Mouse (Mus musculus): ENCODE measurements at regions not wholly inside any gene's neighbourhood (a gene's known extent, or its start where the extent isn't known, plus 50 kb on each side); places are given as distances from the start of the nearest gene placed in this dataset.
"Not testable (repeated sequence)": the region's sequence is repeated elsewhere in the genome, so short reads cannot be mapped to it uniquely, and the experiment has no call there.

DNA sequence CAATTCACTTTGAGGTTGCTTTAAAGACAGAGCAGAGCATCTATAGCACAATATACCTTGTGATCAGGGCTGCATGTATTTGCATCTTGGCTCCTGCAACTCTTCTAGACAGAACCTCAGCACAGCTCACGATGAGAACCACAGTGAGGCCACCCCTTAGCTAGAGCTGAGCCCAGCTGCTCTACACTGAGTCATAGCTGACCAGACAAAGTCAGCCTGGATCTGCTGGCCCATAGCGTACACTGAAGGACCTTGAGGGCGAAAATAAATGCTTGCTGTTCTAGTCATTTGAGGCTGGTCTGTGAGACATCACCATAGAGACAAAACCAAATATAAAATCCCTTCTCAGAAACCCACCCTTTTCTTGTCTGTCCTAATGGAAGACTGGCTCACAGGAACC, 251.7 kb downstream of the Prex1 start:
- no peak for DNase-seq
- Histone ChIP-seq H3K79me2 (replicated peaks; ENCODE audit: control insufficient read depth, insufficient read depth, low read length) (no peaks in the 10 kb centered on the region), H3K4me3 (no peak overlapping the region), H3K27me3 (ENCODE audit: control insufficient read depth, insufficient read depth, low read length) (no peaks in the 10 kb centered on the region), H3K27ac (no peak overlapping the region), H3K4me1 (ENCODE audit: control insufficient read depth, insufficient read depth, low read length) (peaks cover 4% of the 10 kb centered on the region; the same call in 1 of the 2 replicates), H3K9ac (ENCODE audit: low read depth, low read length) (no peak overlapping the region), H3K36me3 (ENCODE audit: control insufficient read depth, insufficient read depth, low read length) (no peaks in the 10 kb centered on the region)
- intact Hi-C loops (cut with DNase I) = no loop called here
- 84% methylated on average over 3 of the region's 3 CpGs for WGBS
- no peak for TF ChIP-seq CTCF (IDR thresholded peaks at IDR 0.05)
- no peak for TF ChIP-seq POLR2A (IDR thresholded peaks at IDR 0.05; ENCODE audit: insufficient read depth, low read depth, low read length)
- TF ChIP-seq EP300 (IDR thresholded peaks at IDR 0.05; ENCODE audit: insufficient read depth, low read depth, low read length) = no peak

GRCm38 (mm10) chr2:166461103-166461502, 252.5 kb downstream of the Prex1 start:
- intact Hi-C loops (cut with DNase I) = no loop called here
- Histone ChIP-seq H3K4me1 (ENCODE audit: control insufficient read depth, insufficient read depth, low read length) (peaks cover 4% of the 10 kb centered on the region; the same call in 1 of the 2 replicates), H3K79me2 (replicated peaks; ENCODE audit: control insufficient read depth, insufficient read depth, low read length) (no peaks in the 10 kb centered on the region), H3K4me3 (no peak overlapping the region), H3K27me3 (ENCODE audit: control insufficient read depth, insufficient read depth, low read length) (no peaks in the 10 kb centered on the region), H3K9ac (ENCODE audit: low read depth, low read length) (no peak overlapping the region), H3K27ac (no peak overlapping the region), H3K36me3 (ENCODE audit: control insufficient read depth, insufficient read depth, low read length) (no peaks in the 10 kb centered on the region)
- 91% methylated on average over 3 of the region's 3 CpGs for WGBS
- DNase-seq = no peak
- TF ChIP-seq EP300 (IDR thresholded peaks at IDR 0.05; ENCODE audit: insufficient read depth, low read depth, low read length) (no peak), POLR2A (IDR thresholded peaks at IDR 0.05; ENCODE audit: insufficient read depth, low read depth, low read length) (no peak), CTCF (IDR thresholded peaks at IDR 0.05) (no peak)

- Histone ChIP-seq H3K79me2 (replicated peaks; ENCODE audit: control insufficient read depth, insufficient read depth, low read length) (no peaks in the 10 kb centered on the region), H3K27me3 (ENCODE audit: control insufficient read depth, insufficient read depth, low read length) (no peaks in the 10 kb centered on the region), H3K4me3 (no peak overlapping the region), H3K27ac (no peak overlapping the region), H3K9ac (ENCODE audit: low read depth, low read length) (no peak overlapping the region), H3K36me3 (ENCODE audit: control insufficient read depth, insufficient read depth, low read length) (no peaks in the 10 kb centered on the region), H3K4me1 (ENCODE audit: control insufficient read depth, insufficient read depth, low read length) (peaks cover 4% of the 10 kb centered on the region; the same call in 1 of the 2 replicates)
- WGBS = 22% methylated on average over 9 of the region's 9 CpGs
- peak; percentile 67 to 84 for DNase-seq
- TF ChIP-seq POLR2A (IDR thresholded peaks at IDR 0.05; ENCODE audit: insufficient read depth, low read depth, low read length) (no peak), EP300 (IDR thresholded peaks at IDR 0.05; ENCODE audit: insufficient read depth, low read depth, low read length) (peak; percentile 70; the same call in 1 of the 2 replicates)
- intact Hi-C loops (cut with DNase I) = no loop called here
Observed at GRCm38 (mm10) chr2:166459955-166460354, 253.7 kb downstream of the Prex1 start.

DNA sequence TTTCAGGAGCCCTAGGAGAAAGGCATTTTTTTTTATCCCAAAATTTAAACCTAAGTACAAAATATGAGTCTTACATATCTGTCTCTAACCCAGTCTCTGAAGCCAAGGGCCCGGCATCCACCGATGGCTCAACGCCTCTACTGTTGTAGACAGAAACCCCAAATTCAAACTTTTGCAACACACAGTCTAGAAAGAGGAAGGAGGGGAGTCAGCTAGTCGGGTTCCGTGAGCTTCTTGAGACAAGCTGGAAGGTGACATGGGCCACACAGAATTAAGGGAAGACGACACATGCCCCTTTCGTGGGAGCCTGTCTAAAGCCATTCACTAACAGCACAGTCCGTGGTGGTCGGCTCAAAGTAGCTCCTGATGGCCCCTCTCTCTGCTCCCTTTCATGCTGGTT, 254.7 kb downstream of the Prex1 start:
- TF ChIP-seq CTCF (IDR thresholded peaks at IDR 0.05) (no peak), EP300 (IDR thresholded peaks at IDR 0.05; ENCODE audit: insufficient read depth, low read depth, low read length) (no peak), POLR2A (IDR thresholded peaks at IDR 0.05; ENCODE audit: insufficient read depth, low read depth, low read length) (no peak)
- H3K36me3 ChIP-seq (ENCODE audit: control insufficient read depth, insufficient read depth, low read length) = no peaks in the 10 kb centered on the region
- 93% methylated on average over 9 of the region's 9 CpGs for WGBS
- no peak overlapping the region for H3K27ac ChIP-seq
- intact Hi-C loops (cut with DNase I) = no loop called here
- no peaks in the 10 kb centered on the region for H3K79me2 ChIP-seq (replicated peaks; ENCODE audit: control insufficient read depth, insufficient read depth, low read length)
- no peaks in the 10 kb centered on the region for H3K27me3 ChIP-seq (ENCODE audit: control insufficient read depth, insufficient read depth, low read length)
- H3K9ac ChIP-seq (ENCODE audit: low read depth, low read length) = no peak overlapping the region
- no peak overlapping the region for H3K4me3 ChIP-seq
- H3K4me1 ChIP-seq (ENCODE audit: control insufficient read depth, insufficient read depth, low read length) = peaks cover 4% of the 10 kb centered on the region; the same call in 1 of the 2 replicates
- no peak for DNase-seq

DNA sequence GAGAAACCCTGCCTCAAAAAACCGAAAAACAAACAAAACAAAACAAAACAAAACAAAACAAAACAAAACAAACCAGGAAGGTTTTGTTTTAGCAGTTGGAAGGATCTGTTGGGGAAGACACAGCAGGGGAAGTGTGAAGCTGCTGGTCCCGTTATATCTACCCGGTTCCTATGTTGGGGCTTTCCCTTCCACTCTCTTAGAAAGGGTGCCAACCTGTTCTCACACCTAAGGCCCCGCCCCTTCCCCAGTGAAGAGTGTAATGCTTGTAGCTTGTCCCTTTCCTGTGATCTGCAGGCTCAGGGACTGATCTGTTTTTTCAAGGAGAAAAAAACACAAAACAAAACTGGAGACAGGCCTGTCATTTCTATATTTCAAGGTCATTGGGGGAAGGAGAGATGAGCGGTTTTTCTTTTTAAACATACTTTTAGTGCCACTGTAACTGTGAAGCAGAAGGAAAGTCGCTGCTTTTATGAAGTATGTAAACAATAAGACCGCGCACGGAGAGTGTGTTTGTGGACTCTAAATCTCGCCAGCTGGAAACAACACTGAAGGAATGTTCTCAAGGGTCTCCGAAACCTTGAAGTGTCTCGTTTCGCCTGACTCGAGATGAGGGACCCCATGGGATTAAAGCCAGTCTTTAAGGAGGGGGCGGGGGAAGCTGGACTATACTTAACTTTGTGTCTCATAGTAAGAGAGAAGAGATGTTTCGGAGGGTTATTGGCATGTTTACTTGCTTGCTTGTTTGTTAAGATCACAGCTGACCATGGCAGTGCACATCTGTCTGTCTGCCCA, 256.1 kb downstream of the Prex1 start:
- Histone ChIP-seq H3K4me3 (no peak overlapping the region), H3K27ac (no peak overlapping the region), H3K27me3 (ENCODE audit: control insufficient read depth, insufficient read depth, low read length) (no peaks in the 10 kb centered on the region), H3K4me1 (ENCODE audit: control insufficient read depth, insufficient read depth, low read length) (peaks cover 4% of the 10 kb centered on the region; the same call in 1 of the 2 replicates), H3K9ac (ENCODE audit: low read depth, low read length) (no peak overlapping the region), H3K79me2 (replicated peaks; ENCODE audit: control insufficient read depth, insufficient read depth, low read length) (no peaks in the 10 kb centered on the region), H3K36me3 (ENCODE audit: control insufficient read depth, insufficient read depth, low read length) (no peaks in the 10 kb centered on the region)
- no peak for DNase-seq
- intact Hi-C loops (cut with DNase I) = no loop called here
- TF ChIP-seq EP300 (IDR thresholded peaks at IDR 0.05; ENCODE audit: insufficient read depth, low read depth, low read length) (no peak), POLR2A (IDR thresholded peaks at IDR 0.05; ENCODE audit: insufficient read depth, low read depth, low read length) (no peak), CTCF (IDR thresholded peaks at IDR 0.05) (no peak)
- WGBS = 68% methylated on average over 16 of the region's 16 CpGs

DNA sequence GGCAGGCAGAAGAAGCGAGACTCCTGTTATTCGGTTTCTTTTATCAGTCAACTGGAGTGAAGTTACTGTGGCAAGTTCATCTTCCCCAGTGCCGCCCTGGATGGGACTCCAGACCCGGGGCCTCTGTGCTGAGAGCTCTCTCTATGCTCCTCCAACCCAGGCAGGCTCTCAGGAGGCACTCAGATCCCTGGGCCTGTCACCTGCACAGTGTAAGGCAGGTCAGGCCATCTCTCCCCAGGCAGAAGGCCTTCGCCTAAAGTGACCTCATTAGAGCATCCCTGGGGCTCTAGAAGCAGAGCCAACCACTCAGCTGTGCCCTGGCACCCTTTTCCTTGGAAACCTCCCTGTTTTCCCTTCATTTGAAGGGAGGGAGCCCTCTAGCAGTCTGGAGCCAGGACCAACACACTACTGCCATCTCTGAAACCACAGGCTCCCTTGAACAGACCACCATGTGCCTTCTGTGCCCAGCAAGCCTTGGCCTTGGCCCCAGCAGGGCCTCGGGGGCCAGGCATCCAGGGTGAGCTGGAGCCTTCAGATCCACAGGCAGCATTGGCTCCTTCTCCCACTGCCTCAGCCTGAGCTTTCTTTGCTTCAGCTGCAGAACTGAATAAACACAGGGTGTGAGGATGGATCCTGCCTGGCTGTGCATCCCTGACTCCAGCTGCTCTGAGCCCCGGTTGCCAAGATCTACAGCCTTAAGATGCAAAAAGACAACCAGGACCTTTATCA, 259.3 kb downstream of the Prex1 start:
- intact Hi-C loops (cut with DNase I); H3K4me3 ChIP-seq: not testable (repeated sequence)

More for the DNA sequence above, 259.3 kb downstream of the Prex1 start:
- not testable (repeated sequence) for H3K36me3 ChIP-seq (ENCODE audit: control insufficient read depth, insufficient read depth, low read length); H3K27ac ChIP-seq; H3K4me1 ChIP-seq (ENCODE audit: control insufficient read depth, insufficient read depth, low read length); H3K9ac ChIP-seq (ENCODE audit: low read depth, low read length); H3K79me2 ChIP-seq (replicated peaks; ENCODE audit: control insufficient read depth, insufficient read depth, low read length); H3K27me3 ChIP-seq (ENCODE audit: control insufficient read depth, insufficient read depth, low read length); DNase-seq
- 83% methylated on average over 3 of the region's 7 CpGs for WGBS

Data from heart, adult 2 months (tissue).